ENCODE assay signal across 9 mouse cellular contexts in genomic region chr16:36944895-36945424, GRCm38 (mm10). TPM values are rescaled to one million over a fixed set of nuclear protein-coding genes. Genes with fewer than 3 reads are reported as not detected.
DNase-seq lines count a peak whose midpoint lies in the region; ATAC-seq and TF ChIP-seq lines count a peak whose summit lies in the region.
"Had no signal": no experiment of that assay in that cellular context is flagged by ENCODE, and none has a peak within 500 bp of the region (broad histone marks: within the 10 kb centered on the region; RNA-seq: fewer than 3 reads in every experiment).

No protein-coding gene starts in this region.

- H3K27me3 ChIP-seq in kidney, embryonic 16.5 days (ENCODE audit: insufficient read depth, low read length), result no peaks in the 10 kb centered on the region
- no peaks in the 10 kb centered on the region for H3K27me3 ChIP-seq in embryonic facial prominence, embryonic 10.5 days (replicated peaks; ENCODE audit: low read depth, poor library complexity, severe bottlenecking)
- H3K27me3 ChIP-seq in midbrain, postnatal 0 days (ENCODE audit: insufficient read depth, low read length), result no peaks in the 10 kb centered on the region
- H3K27me3 ChIP-seq: liver, embryonic 15.5 days had no signal

- H3K4me1 ChIP-seq in kidney, embryonic 16.5 days (ENCODE audit: insufficient read depth, low read length), result no peaks in the 10 kb centered on the region
- peaks cover 7% of the 10 kb centered on the region for H3K4me1 ChIP-seq in embryonic facial prominence, embryonic 10.5 days
- no peaks in the 10 kb centered on the region for H3K4me1 ChIP-seq in midbrain, postnatal 0 days (ENCODE audit: insufficient read depth, low read length)

- intact Hi-C loops in heart, postnatal 25 days (cut with DNase I), result loop anchor here (5.0 kb wide), 1 partner anchor 42 kb away; no protein-coding TSS in a partner anchor
- intact Hi-C loops in left cerebral cortex, postnatal 36 days (cut with DNase I), result no loop called here

- 57% methylated on average over 12 of the region's 12 CpGs for WGBS in kidney, embryonic 16.5 days
- WGBS in embryonic facial prominence, embryonic 10.5 days, result 45% methylated on average over 12 of the region's 12 CpGs
- 12% methylated on average over 12 of the region's 12 CpGs for WGBS in midbrain, postnatal 0 days

- peak; percentile 83 for DNase-seq in kidney, adult 11 months
- DNase-seq in embryonic facial prominence, embryonic 10.5 days (ENCODE audit: low spot score), result peak; percentile 22
- DNase-seq in heart, postnatal 25 days (ENCODE audit: low spot score), result peak; percentile 37
- peak; percentile 42 for DNase-seq in midbrain, postnatal 0 days (ENCODE audit: low spot score)
- DNase-seq in urinary bladder, postnatal 25 days (ENCODE audit: low spot score), result no peak
- DNase-seq in urinary bladder, postnatal 36 days (ENCODE audit: low spot score in 2 of 2), result no peak
- DNase-seq in left cerebral cortex, postnatal 36 days (ENCODE audit: low spot score in 2 of 2), result no peak

- no peaks in the 10 kb centered on the region for H3K36me3 ChIP-seq in kidney, embryonic 16.5 days (ENCODE audit: insufficient read depth, low read length)
- no peaks in the 10 kb centered on the region for H3K36me3 ChIP-seq in embryonic facial prominence, embryonic 10.5 days (replicated peaks)
- no peaks in the 10 kb centered on the region for H3K36me3 ChIP-seq in midbrain, postnatal 0 days (ENCODE audit: insufficient read depth, low read length)
- H3K36me3 ChIP-seq: liver, embryonic 15.5 days had no signal

- no peak overlapping the region for H3K9ac ChIP-seq in kidney, embryonic 16.5 days (replicated peaks; ENCODE audit: low read length)
- no peak overlapping the region for H3K9ac ChIP-seq in midbrain, postnatal 0 days (replicated peaks; ENCODE audit: low read length, poor library complexity, severe bottlenecking)
- H3K9ac ChIP-seq: liver, embryonic 15.5 days had no signal

- no peak for TF ChIP-seq CTCF in midbrain, postnatal 0 days (IDR thresholded peaks at IDR 0.05)

- H3K27ac ChIP-seq in kidney, embryonic 16.5 days (ENCODE audit: low read length), result no peak overlapping the region
- no peak overlapping the region; the same call in 1 of the 2 replicates for H3K27ac ChIP-seq in embryonic facial prominence, embryonic 10.5 days (replicated peaks)
- no peak overlapping the region for H3K27ac ChIP-seq in midbrain, postnatal 0 days (ENCODE audit: low read depth, low read length)
- H3K27ac ChIP-seq: liver, embryonic 15.5 days had no signal

- no peak overlapping the region for H3K4me2 ChIP-seq in kidney, embryonic 16.5 days (replicated peaks; ENCODE audit: low read depth, low read length)
- no peak overlapping the region for H3K4me2 ChIP-seq in midbrain, postnatal 0 days (ENCODE audit: low read depth, low read length, poor library complexity, severe bottlenecking)
- H3K4me2 ChIP-seq: liver, embryonic 15.5 days had no signal

- H3K4me3 ChIP-seq in kidney, embryonic 16.5 days (ENCODE audit: low read length), result no peak overlapping the region
- H3K4me3 ChIP-seq in embryonic facial prominence, embryonic 10.5 days, result no peak overlapping the region
- H3K4me3 ChIP-seq in midbrain, postnatal 0 days (ENCODE audit: low read depth, low read length), result no peak overlapping the region
- H3K4me3 ChIP-seq: liver, embryonic 15.5 days had no signal

- no peak for ATAC-seq in kidney, embryonic 16.5 days (ENCODE audit: low FRiP score, low TSS enrichment)
- ATAC-seq in midbrain, postnatal 0 days (ENCODE audit: low FRiP score), result peak; percentile 52

- no peaks in the 10 kb centered on the region for H3K9me3 ChIP-seq in kidney, embryonic 16.5 days (ENCODE audit: low read length)
- H3K9me3 ChIP-seq in embryonic facial prominence, embryonic 10.5 days, result no peaks in the 10 kb centered on the region
- no peaks in the 10 kb centered on the region for H3K9me3 ChIP-seq in midbrain, postnatal 0 days (ENCODE audit: low read length)
- H3K9me3 ChIP-seq: liver, embryonic 15.5 days had no signal

RNA-seq across cellular contexts. Expression of gene Hcls1, which starts 10.2 kb away (rescaled TPM):
- 5.7 TPM in 2 replicates for polyA plus RNA-seq in kidney, embryonic 16.5 days (2015; fragmentation: Nextera tagmentation; extraction: Ambion mirVana)
- polyA plus RNA-seq in embryonic facial prominence, embryonic 10.5 days (2016; fragmentation: Nextera tagmentation; extraction: Ambion mirVana), result 1.5 and 3.0 TPM in 2 replicates
- 1 to 10 TPM; 7.3 to 7.4 TPM for total RNA-seq in heart, postnatal 25 days (2021)
- 2.2 and 2.4 TPM in 2 replicates for total RNA-seq in midbrain, postnatal 0 days (2014; rRNA removed)
- polyA plus RNA-seq in midbrain, postnatal 0 days (2015; fragmentation: Nextera tagmentation; extraction: Ambion mirVana), result 2.3 and 2.4 TPM in 2 replicates
- total RNA-seq in left cerebral cortex, postnatal 36 days (2021), result 1 to 10 TPM; 3.9 TPM

RNA-seq across cellular contexts. Expression of gene Fbxo40, which starts 45.3 kb away (rescaled TPM):
- 1.6 and 2.2 TPM in 2 replicates for polyA plus RNA-seq in kidney, embryonic 16.5 days (2015; fragmentation: Nextera tagmentation; extraction: Ambion mirVana)
- polyA plus RNA-seq in embryonic facial prominence, embryonic 10.5 days (2016; fragmentation: Nextera tagmentation; extraction: Ambion mirVana), result 0.15 and 0.46 TPM in 2 replicates
- 100 to 1,000 TPM; 173 to 190 TPM for total RNA-seq in heart, postnatal 25 days (2021)
- 0.19 and 0.44 TPM in 2 replicates for total RNA-seq in midbrain, postnatal 0 days (2014; rRNA removed)
- polyA plus RNA-seq in midbrain, postnatal 0 days (2015; fragmentation: Nextera tagmentation; extraction: Ambion mirVana), result 0.02 TPM in 1 of 2 replicates, not detected in the other
- under 1 TPM in 1 of 2 experiments, not detected in 1; 0.35 TPM for total RNA-seq in left cerebral cortex, postnatal 36 days (2021)

Comparison
In these comparisons a context has a peak if more than half of its experiments do, and no peak if none do; other contexts are left out.
1. DNase-seq: peak in kidney, adult 11 months (single experiment), embryonic facial prominence, embryonic 10.5 days (single experiment), heart, postnatal 25 days (single experiment) and midbrain, postnatal 0 days (single experiment); none in urinary bladder, postnatal 25 days (single experiment), urinary bladder, postnatal 36 days (0 of 2) and left cerebral cortex, postnatal 36 days (0 of 2).
2. RNA of gene Fbxo40, which starts 45.3 kb away (total RNA-seq): 173 to 190 TPM in heart, postnatal 25 days; 0.19 to 0.44 TPM in midbrain, postnatal 0 days and 0.35 TPM in left cerebral cortex, postnatal 36 days; every median in the first group is over 100 times any median in the second.